Mouse (Mus musculus) ovary, postnatal 36 days (tissue): ENCODE results near the gene Ankmy1.

Experiments used
- DNase-seq: peaks from one replicate; pipeline ENCODE4 v3.0.0; 2022; ENCODE audit warnings: low spot score, mixed read lengths

The Ankmy1 gene

GRCm38 (mm10) chr1:92830626-92831187 lies 72.0 kb downstream of the Ankmy1 start:
- no peak for DNase-seq

GRCm38 (mm10) chr1:92815756-92816294 lies 86.9 kb downstream of the Ankmy1 start:
- no peak for DNase-seq

GRCm38 (mm10) chr1:92815100-92815499 lies 87.6 kb downstream of the Ankmy1 start:
- DNase-seq, result no peak

- DNase-seq, result no peak
Measured at GRCm38 (mm10) chr1:92814319-92814718, 88.4 kb downstream of the Ankmy1 start.
